Mouse (Mus musculus): ENCODE measurements around the gene Catspere2.

DNA sequence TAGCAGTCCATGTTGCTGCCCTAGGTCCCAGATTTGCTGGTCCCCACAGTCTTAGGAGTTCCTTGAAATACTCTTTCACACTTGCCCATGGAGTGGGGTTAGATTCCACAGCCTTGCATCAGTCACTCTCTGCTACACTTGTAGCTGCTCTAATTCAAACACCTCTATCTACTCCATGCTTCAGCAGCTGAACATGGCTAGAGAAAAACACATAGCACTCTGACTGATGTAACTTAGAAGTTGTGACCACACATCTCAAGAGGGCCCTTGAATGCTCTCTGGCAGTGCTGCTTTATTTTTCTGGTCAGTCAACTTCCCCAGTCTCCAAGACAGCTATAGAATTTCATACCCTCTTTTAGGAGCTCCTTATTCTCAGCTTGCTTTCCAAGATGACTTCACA lies 226.7 kb downstream of the Catspere2 start:
- TF ChIP-seq POLR2AphosphoS5 (IDR thresholded peaks at IDR 0.05; ENCODE audit: insufficient replicate concordance, low read depth, low read length), result no peak
- TF ChIP-seq CTCF (IDR thresholded peaks at IDR 0.05; ENCODE audit: low read depth, low read length), result no peak
- no peak for TF ChIP-seq GATA1 (IDR thresholded peaks at IDR 0.05; ENCODE audit: borderline replicate concordance, low read length)
- no peak for TF ChIP-seq TAL1 (conservative IDR thresholded peaks at IDR 0.05; ENCODE audit: low read depth, low read length)

All from G1E (cell line).